Mouse (Mus musculus): ENCODE data around the gene Nr1h2.

DNA sequence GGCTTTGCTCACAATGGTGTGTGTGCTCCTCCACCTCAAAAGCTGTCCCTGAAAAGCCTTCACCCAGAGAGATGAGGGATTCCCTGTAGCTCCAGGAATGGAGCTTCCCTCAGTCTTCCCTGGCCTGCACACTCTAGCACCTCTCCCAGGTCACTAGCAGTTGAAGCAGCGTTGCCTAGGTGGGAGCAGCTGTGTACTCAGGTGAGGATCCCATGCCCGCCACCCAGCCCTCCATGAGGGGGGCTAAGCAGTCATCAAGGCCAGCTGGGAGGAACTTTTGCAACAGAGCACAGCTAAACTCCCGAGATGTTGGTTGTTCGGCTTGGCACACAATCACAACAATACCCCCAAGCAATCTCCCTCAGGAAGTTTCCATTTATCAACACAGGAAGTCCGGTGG is 29.0 kb upstream of the Nr1h2 start:
- TF ChIP-seq CTCF (IDR thresholded peaks at IDR 0.05; ENCODE audit: borderline replicate concordance, extremely low read depth, insufficient read depth, insufficient read length) (no peak), POLR2A (IDR thresholded peaks at IDR 0.05; ENCODE audit: borderline replicate concordance, extremely low read depth, insufficient read depth, insufficient read length, poor library complexity, severe bottlenecking) (no peak)
